Mouse (Mus musculus): Measurements from ENCODE around the gene Hsd17b13. TPM values are rescaled to one million over a fixed set of nuclear protein-coding genes. Genes with fewer than 3 reads are reported as not detected.
A peak's percentile ranks its signal among the peaks of the same experiment; 100 is the strongest.

The Hsd17b13 gene
- polyA plus RNA-seq, 1 experiment from 2014 or later = not detected

- DNase-seq (peak; percentile 60), ATAC-seq (ENCODE audit: low FRiP score, low TSS enrichment) (no peak)
- H3K9ac ChIP-seq (replicated peaks; ENCODE audit: low read length) = no peak overlapping the region
- H3K9me3 ChIP-seq (ENCODE audit: control insufficient read depth, low read length) = no peaks in the 10 kb centered on the region
- no peaks in the 10 kb centered on the region for H3K36me3 ChIP-seq (ENCODE audit: control insufficient read depth, insufficient read depth, low read length)
- no peaks in the 10 kb centered on the region for H3K4me1 ChIP-seq (ENCODE audit: control insufficient read depth, insufficient read depth, low read length)
- H3K4me2 ChIP-seq (ENCODE audit: low read length) = no peak overlapping the region
- no peak overlapping the region for H3K4me3 ChIP-seq (replicated peaks; ENCODE audit: low read depth, low read length)
- no peak overlapping the region for H3K27ac ChIP-seq (replicated peaks; ENCODE audit: low read depth, low read length)
- WGBS = 68% methylated on average over 3 of the region's 3 CpGs
- no peaks in the 10 kb centered on the region for H3K27me3 ChIP-seq (ENCODE audit: control insufficient read depth, insufficient read depth, low read length)
These were observed 18.0 kb upstream of the Hsd17b13 start for GRCm38 (mm10) chr5:103995181-103995580.

DNA sequence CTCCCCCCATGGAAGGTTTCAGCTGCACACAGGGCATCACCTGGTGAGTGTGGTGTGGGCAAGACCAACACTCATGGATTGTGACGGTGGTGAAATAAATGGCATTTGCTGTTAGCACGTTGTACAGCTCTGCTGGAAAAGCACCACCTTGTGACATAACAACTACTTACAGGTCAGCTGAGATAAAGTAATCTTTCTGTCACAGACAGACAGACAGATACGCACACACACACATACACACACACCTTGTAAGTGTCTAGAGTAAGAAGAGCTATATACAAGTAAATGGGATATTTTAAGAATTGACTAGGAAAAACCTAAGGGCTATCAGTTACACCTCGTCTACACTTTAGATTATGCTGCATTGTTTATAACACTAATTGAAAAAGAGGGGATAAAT is 17.5 kb upstream of the Hsd17b13 start:
- Histone ChIP-seq H3K4me1 (ENCODE audit: control insufficient read depth, insufficient read depth, low read length) (no peaks in the 10 kb centered on the region), H3K36me3 (ENCODE audit: control insufficient read depth, insufficient read depth, low read length) (no peaks in the 10 kb centered on the region), H3K4me3 (replicated peaks; ENCODE audit: low read depth, low read length) (no peak overlapping the region), H3K9me3 (ENCODE audit: control insufficient read depth, low read length) (no peaks in the 10 kb centered on the region), H3K27me3 (ENCODE audit: control insufficient read depth, insufficient read depth, low read length) (no peaks in the 10 kb centered on the region), H3K9ac (replicated peaks; ENCODE audit: low read length) (no peak overlapping the region), H3K27ac (replicated peaks; ENCODE audit: low read depth, low read length) (no peak overlapping the region), H3K4me2 (ENCODE audit: low read length) (no peak overlapping the region)
- no peak for ATAC-seq (ENCODE audit: low FRiP score, low TSS enrichment)
- WGBS = 86% methylated on average over 4 of the region's 4 CpGs
- no peak for DNase-seq

DNA sequence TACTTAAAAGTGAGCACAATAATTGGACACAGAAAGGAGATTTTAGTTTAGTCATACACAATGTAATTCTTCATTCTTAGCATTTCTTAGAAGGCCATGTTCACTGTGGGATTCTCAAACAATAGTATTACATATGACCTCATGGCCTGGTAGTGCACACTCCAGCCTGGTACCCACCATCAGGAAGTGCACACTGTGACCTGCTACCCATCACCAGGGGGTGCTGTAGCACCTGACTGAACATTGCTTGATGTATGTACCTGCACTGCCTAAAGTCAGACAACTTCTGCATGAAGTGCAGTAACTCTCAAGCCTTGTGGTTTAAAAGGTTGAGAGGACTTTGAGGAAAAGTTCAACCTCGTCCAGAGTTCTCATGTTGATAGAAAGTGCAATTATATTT is 16.4 kb upstream of the Hsd17b13 start:
- Histone ChIP-seq H3K9me3 (ENCODE audit: control insufficient read depth, low read length) (no peaks in the 10 kb centered on the region), H3K9ac (replicated peaks; ENCODE audit: low read length) (no peak overlapping the region), H3K27me3 (ENCODE audit: control insufficient read depth, insufficient read depth, low read length) (no peaks in the 10 kb centered on the region), H3K27ac (replicated peaks; ENCODE audit: low read depth, low read length) (no peak overlapping the region), H3K36me3 (ENCODE audit: control insufficient read depth, insufficient read depth, low read length) (no peaks in the 10 kb centered on the region), H3K4me3 (replicated peaks; ENCODE audit: low read depth, low read length) (no peak overlapping the region), H3K4me1 (ENCODE audit: control insufficient read depth, insufficient read depth, low read length) (no peaks in the 10 kb centered on the region), H3K4me2 (ENCODE audit: low read length) (no peak overlapping the region)
- DNase-seq (no peak), ATAC-seq (ENCODE audit: low FRiP score, low TSS enrichment) (no peak)
- WGBS = 89% methylated on average over 1 of the region's 1 CpGs

DNA sequence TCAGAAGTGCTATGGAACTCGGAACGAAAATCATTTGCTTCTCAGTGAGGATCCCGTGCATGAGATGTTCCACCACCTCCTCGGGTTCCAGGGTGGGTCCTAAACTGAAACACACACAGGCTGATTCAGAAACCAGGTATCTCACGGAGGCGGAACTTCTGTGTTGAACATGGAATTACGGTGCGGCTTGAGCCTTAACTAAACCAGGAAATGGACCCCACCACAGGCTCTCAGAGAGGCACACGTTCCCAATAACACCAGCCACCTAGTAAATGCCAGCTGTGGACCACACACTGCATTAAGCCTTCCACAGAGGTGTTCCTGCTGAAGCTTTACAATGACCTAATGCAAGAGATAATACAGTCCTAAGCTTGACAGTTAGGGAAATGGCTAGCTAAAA is 15.6 kb upstream of the Hsd17b13 start:
- Histone ChIP-seq H3K4me3 (replicated peaks; ENCODE audit: low read depth, low read length) (no peak overlapping the region), H3K27ac (replicated peaks; ENCODE audit: low read depth, low read length) (no peak overlapping the region), H3K36me3 (ENCODE audit: control insufficient read depth, insufficient read depth, low read length) (no peaks in the 10 kb centered on the region), H3K4me1 (ENCODE audit: control insufficient read depth, insufficient read depth, low read length) (no peaks in the 10 kb centered on the region), H3K9ac (replicated peaks; ENCODE audit: low read length) (no peak overlapping the region), H3K4me2 (ENCODE audit: low read length) (no peak overlapping the region), H3K27me3 (ENCODE audit: control insufficient read depth, insufficient read depth, low read length) (no peaks in the 10 kb centered on the region), H3K9me3 (ENCODE audit: control insufficient read depth, low read length) (no peaks in the 10 kb centered on the region)
- WGBS = 91% methylated on average over 9 of the region's 9 CpGs
- DNase-seq = no peak
- ATAC-seq (ENCODE audit: low FRiP score, low TSS enrichment) = no peak

DNA sequence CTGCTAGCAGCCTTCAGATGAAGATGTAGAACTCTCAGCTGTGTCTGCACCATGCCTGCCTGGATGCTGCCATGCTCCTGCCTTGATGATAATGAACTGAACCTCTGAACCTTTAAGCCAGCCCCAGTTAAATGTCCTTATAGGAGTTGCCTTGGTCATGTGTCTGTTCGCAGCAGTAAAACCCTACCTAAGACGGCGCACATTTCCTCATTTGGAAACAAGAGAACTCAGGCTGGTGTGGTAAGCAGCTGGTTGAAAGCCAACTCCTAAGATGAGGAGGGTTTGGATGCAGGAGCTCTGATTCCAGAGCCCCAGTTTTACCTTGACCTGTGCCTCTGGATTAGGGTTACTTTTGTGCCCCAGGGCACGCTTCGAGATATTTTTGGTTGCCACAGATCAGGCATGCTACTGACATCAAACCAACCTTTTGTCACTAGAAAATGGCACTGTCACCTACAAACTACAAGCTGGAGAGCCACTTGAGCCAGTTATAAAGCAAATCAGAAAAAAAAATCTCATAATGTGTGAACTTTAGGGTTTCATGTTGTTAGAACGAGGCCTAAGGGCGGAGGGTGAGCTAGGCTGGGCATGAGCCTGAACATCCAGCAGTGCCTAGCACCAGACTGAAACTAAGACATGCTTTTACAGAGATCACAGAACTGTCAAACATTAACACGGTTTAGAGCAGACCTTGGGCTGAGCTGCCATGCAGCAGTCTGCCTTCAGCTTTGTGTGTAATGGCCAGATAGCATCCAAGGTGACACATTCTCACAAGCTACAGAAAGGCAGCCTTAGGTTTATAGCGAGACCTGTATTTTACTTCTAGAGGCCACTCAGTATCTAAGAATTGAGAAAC is 3.7 kb upstream of the Hsd17b13 start:
- WGBS = 91% methylated on average over 9 of the region's 9 CpGs
- Histone ChIP-seq H3K9me3 (ENCODE audit: control insufficient read depth, low read length) (no peaks in the 10 kb centered on the region), H3K27me3 (ENCODE audit: control insufficient read depth, insufficient read depth, low read length) (no peaks in the 10 kb centered on the region), H3K27ac (replicated peaks; ENCODE audit: low read depth, low read length) (no peak overlapping the region), H3K4me3 (replicated peaks; ENCODE audit: low read depth, low read length) (no peak overlapping the region), H3K36me3 (ENCODE audit: control insufficient read depth, insufficient read depth, low read length) (no peaks in the 10 kb centered on the region), H3K4me2 (ENCODE audit: low read length) (no peak overlapping the region), H3K4me1 (ENCODE audit: control insufficient read depth, insufficient read depth, low read length) (no peaks in the 10 kb centered on the region), H3K9ac (replicated peaks; ENCODE audit: low read length) (no peak overlapping the region)
- ATAC-seq (ENCODE audit: low FRiP score, low TSS enrichment) (no peak), DNase-seq (no peak)

DNA sequence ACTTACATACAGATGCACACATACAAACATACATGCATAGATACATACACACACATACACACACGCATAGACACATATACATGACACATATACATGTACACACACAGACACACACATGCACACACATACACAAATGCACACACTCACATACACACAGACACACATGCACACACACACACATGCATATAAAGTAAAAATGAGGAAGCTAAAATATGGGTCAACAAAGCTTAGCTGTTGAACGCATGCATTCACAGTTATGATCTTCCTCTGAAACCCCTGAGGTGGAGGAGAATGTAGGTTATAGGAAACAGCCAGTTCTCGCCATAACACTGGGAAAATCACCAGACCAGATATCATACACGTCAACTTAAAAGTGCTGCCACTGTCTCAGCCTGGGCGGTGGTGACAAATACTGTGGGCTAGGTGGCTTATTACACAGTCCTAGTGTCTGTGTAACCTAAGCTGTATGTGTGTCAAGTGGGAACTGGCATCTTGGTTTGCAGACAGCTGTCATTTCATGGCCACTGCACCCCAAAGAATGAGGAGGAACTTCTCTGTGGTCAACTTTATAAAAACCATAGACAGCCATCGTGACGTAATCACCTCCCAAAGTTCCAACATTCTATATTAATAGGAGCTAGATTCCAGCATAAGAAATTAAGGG is 829 bp upstream of the Hsd17b13 start:
- Histone ChIP-seq H3K4me3 (replicated peaks; ENCODE audit: low read depth, low read length) (no peak overlapping the region), H3K27ac (replicated peaks; ENCODE audit: low read depth, low read length) (no peak overlapping the region), H3K36me3 (ENCODE audit: control insufficient read depth, insufficient read depth, low read length) (no peaks in the 10 kb centered on the region), H3K4me2 (ENCODE audit: low read length) (no peak overlapping the region), H3K9ac (replicated peaks; ENCODE audit: low read length) (no peak overlapping the region), H3K27me3 (ENCODE audit: control insufficient read depth, insufficient read depth, low read length) (no peaks in the 10 kb centered on the region), H3K9me3 (ENCODE audit: control insufficient read depth, low read length) (no peaks in the 10 kb centered on the region), H3K4me1 (ENCODE audit: control insufficient read depth, insufficient read depth, low read length) (no peaks in the 10 kb centered on the region)
- WGBS = 86% methylated on average over 7 of the region's 7 CpGs
- DNase-seq (no peak), ATAC-seq (ENCODE audit: low FRiP score, low TSS enrichment) (no peak)

DNA sequence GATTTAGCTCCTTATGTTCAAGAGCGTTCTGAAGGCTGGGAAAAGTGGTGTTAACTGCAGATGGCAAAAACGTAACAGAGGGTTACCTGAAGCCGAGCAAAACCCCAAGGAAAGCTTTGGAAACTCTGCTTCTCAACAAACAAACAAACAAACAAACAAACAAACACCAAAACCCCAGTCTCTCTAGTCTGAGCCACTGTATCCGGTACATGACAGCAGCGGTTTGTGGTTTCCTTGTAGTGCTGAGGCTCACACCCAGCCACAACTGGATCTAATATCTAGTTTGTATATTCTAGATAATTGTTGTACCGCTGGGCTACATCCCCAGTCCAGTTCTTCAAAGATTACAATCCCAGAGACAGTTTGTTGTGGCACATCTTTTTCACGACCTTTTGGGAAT is 1.5 kb downstream of the Hsd17b13 start:
- Histone ChIP-seq H3K27ac (replicated peaks; ENCODE audit: low read depth, low read length) (no peak overlapping the region), H3K27me3 (ENCODE audit: control insufficient read depth, insufficient read depth, low read length) (no peaks in the 10 kb centered on the region), H3K4me1 (ENCODE audit: control insufficient read depth, insufficient read depth, low read length) (no peaks in the 10 kb centered on the region), H3K4me3 (replicated peaks; ENCODE audit: low read depth, low read length) (no peak overlapping the region), H3K4me2 (ENCODE audit: low read length) (no peak overlapping the region), H3K9me3 (ENCODE audit: control insufficient read depth, low read length) (no peaks in the 10 kb centered on the region), H3K9ac (replicated peaks; ENCODE audit: low read length) (no peak overlapping the region), H3K36me3 (ENCODE audit: control insufficient read depth, insufficient read depth, low read length) (no peaks in the 10 kb centered on the region)
- ATAC-seq (ENCODE audit: low FRiP score, low TSS enrichment) (no peak), DNase-seq (no peak)
- WGBS = 91% methylated on average over 7 of the region's 7 CpGs

- ATAC-seq (ENCODE audit: low FRiP score, low TSS enrichment) = no peak
- WGBS = 81% methylated on average over 13 of the region's 13 CpGs
- H3K27ac ChIP-seq (replicated peaks; ENCODE audit: low read depth, low read length) = no peak overlapping the region
These were observed 4.4 kb downstream of the Hsd17b13 start for GRCm38 (mm10) chr5:103972801-103973200.

GRCm38 (mm10) chr5:103972379-103972778 is 4.8 kb downstream of the Hsd17b13 start:
- Histone ChIP-seq H3K4me3 (replicated peaks; ENCODE audit: low read depth, low read length) (no peak overlapping the region), H3K27me3 (ENCODE audit: control insufficient read depth, insufficient read depth, low read length) (no peaks in the 10 kb centered on the region), H3K4me1 (ENCODE audit: control insufficient read depth, insufficient read depth, low read length) (no peaks in the 10 kb centered on the region), H3K27ac (replicated peaks; ENCODE audit: low read depth, low read length) (no peak overlapping the region), H3K9ac (replicated peaks; ENCODE audit: low read length) (no peak overlapping the region), H3K9me3 (ENCODE audit: control insufficient read depth, low read length) (no peaks in the 10 kb centered on the region), H3K4me2 (ENCODE audit: low read length) (no peak overlapping the region), H3K36me3 (ENCODE audit: control insufficient read depth, insufficient read depth, low read length) (no peaks in the 10 kb centered on the region)
- ATAC-seq (ENCODE audit: low FRiP score, low TSS enrichment) = no peak
- 79% methylated on average over 19 of the region's 19 CpGs for WGBS
- no peak for DNase-seq

More at GRCm38 (mm10) chr5:103972801-103973200, 4.4 kb downstream of the Hsd17b13 start:
- Histone ChIP-seq H3K4me1 (ENCODE audit: control insufficient read depth, insufficient read depth, low read length) (no peaks in the 10 kb centered on the region), H3K9me3 (ENCODE audit: control insufficient read depth, low read length) (no peaks in the 10 kb centered on the region), H3K4me2 (ENCODE audit: low read length) (no peak overlapping the region), H3K4me3 (replicated peaks; ENCODE audit: low read depth, low read length) (no peak overlapping the region), H3K27me3 (ENCODE audit: control insufficient read depth, insufficient read depth, low read length) (no peaks in the 10 kb centered on the region), H3K9ac (replicated peaks; ENCODE audit: low read length) (no peak overlapping the region), H3K36me3 (ENCODE audit: control insufficient read depth, insufficient read depth, low read length) (no peaks in the 10 kb centered on the region)
- no peak for DNase-seq
